Mouse (Mus musculus): ENCODE measurements around the gene Calm3.

- TF ChIP-seq CTCF (IDR thresholded peaks at IDR 0.05; ENCODE audit: low read depth, low read length) = no peak
- no peak for TF ChIP-seq POLR2A (IDR thresholded peaks at IDR 0.05; ENCODE audit: extremely low read depth, insufficient read depth, low read length)
Observed at GRCm38 (mm10) chr7:16919395-16920149, 4.3 kb downstream of the Calm3 start.
